Mouse (Mus musculus) forebrain, embryonic 15.5 days (tissue): ENCODE measurements around the gene Scd2. TPM values are rescaled to one million over a fixed set of nuclear protein-coding genes. Genes with fewer than 3 reads are reported as not detected.

ENCODE experiments used
- microRNA-seq: library from miRNA; unstranded; fragments of <30 nt; microRNA quantifications from one replicate; pipeline ENCODE4, GENCODE M21; 2016
- polyA plus RNA-seq: library from polyadenylated mRNA; unstranded; fragments of >200 nt; fragmentation: Nextera tagmentation; extraction: Ambion mirVana; gene quantifications from 2 replicates; pipeline ENCODE4 v1.2.1, GENCODE M21; 2015

Gene Scd2
- polyA plus RNA-seq, 1 experiment from 2014 or later, result 267 TPM

Small RNA genes within 50 kb of the gene (microRNA-seq; reads per million reads assigned to microRNA genes)
- gene Mir5114, result not detected

Other genes starting within 250 kb of the Scd2 start
- gene Erlin1, start 223.9 kb upstream of the Scd2 start, polyA plus RNA-seq, result 18.8 and 20.0 TPM in 2 replicates
- gene Chuk, start 186.2 kb upstream of the Scd2 start, polyA plus RNA-seq, result 66.0 and 67.5 TPM in 2 replicates
- 36.2 and 37.2 TPM in 2 replicates for gene Cwf19l1, start 157.8 kb upstream of the Scd2 start, polyA plus RNA-seq
- gene Bloc1s2, start 147.2 kb upstream of the Scd2 start, polyA plus RNA-seq, result 145 and 149 TPM in 2 replicates
- 0.06 and 0.13 TPM in 2 replicates for gene Pkd2l1, start 101.2 kb upstream of the Scd2 start, polyA plus RNA-seq
- gene Scd3, start 90.4 kb upstream of the Scd2 start, polyA plus RNA-seq, result 1.5 and 1.9 TPM in 2 replicates
- 0.15 and 0.23 TPM in 2 replicates for gene Scd4, start 39.4 kb downstream of the Scd2 start, polyA plus RNA-seq
- gene Scd1, start 114.2 kb downstream of the Scd2 start, polyA plus RNA-seq, result 3.5 and 4.0 TPM in 2 replicates
- gene Wnt8b, start 199.8 kb downstream of the Scd2 start, polyA plus RNA-seq, result 3.0 and 4.6 TPM in 2 replicates